Mouse (Mus musculus) ZHBTc4 (cell line): Measurements from ENCODE around the gene Senp8.

Experiments used
- DNase-seq: peaks from one replicate; pipeline ENCODE4 v3.0.0-alpha.2; 2011; ENCODE audit warnings: low read depth, low spot score

The Senp8 gene

GRCm38 (mm10) chr9:59716275-59716898 is 34.1 kb downstream of the Senp8 start:
- no peak for DNase-seq

- no peak for DNase-seq
Measured at GRCm38 (mm10) chr9:59709225-59709624, 41.3 kb downstream of the Senp8 start.

GRCm38 (mm10) chr9:59706850-59707825 is 43.4 kb downstream of the Senp8 start:
- DNase-seq: peak; percentile 83

GRCm38 (mm10) chr9:59703099-59703498 is 47.4 kb downstream of the Senp8 start:
- DNase-seq: no peak

- no peak for DNase-seq
Measured at GRCm38 (mm10) chr9:59701094-59701493, 49.4 kb downstream of the Senp8 start.

GRCm38 (mm10) chr9:59696381-59696780 is 54.1 kb downstream of the Senp8 start:
- no peak for DNase-seq

- DNase-seq: no peak
Measured at GRCm38 (mm10) chr9:59695451-59695813, 55.1 kb downstream of the Senp8 start.

GRCm38 (mm10) chr9:59694571-59695450 is 55.7 kb downstream of the Senp8 start:
- DNase-seq: no peak

GRCm38 (mm10) chr9:59692145-59692544 is 58.4 kb downstream of the Senp8 start:
- DNase-seq: no peak

GRCm38 (mm10) chr9:59691635-59692094 is 58.8 kb downstream of the Senp8 start:
- peak; percentile 78 for DNase-seq

GRCm38 (mm10) chr9:59687416-59688046 is 63.0 kb downstream of the Senp8 start:
- no peak for DNase-seq
